Comparison of ENCODE assay signal across 7 mouse cellular contexts in the genomic region with DNA sequence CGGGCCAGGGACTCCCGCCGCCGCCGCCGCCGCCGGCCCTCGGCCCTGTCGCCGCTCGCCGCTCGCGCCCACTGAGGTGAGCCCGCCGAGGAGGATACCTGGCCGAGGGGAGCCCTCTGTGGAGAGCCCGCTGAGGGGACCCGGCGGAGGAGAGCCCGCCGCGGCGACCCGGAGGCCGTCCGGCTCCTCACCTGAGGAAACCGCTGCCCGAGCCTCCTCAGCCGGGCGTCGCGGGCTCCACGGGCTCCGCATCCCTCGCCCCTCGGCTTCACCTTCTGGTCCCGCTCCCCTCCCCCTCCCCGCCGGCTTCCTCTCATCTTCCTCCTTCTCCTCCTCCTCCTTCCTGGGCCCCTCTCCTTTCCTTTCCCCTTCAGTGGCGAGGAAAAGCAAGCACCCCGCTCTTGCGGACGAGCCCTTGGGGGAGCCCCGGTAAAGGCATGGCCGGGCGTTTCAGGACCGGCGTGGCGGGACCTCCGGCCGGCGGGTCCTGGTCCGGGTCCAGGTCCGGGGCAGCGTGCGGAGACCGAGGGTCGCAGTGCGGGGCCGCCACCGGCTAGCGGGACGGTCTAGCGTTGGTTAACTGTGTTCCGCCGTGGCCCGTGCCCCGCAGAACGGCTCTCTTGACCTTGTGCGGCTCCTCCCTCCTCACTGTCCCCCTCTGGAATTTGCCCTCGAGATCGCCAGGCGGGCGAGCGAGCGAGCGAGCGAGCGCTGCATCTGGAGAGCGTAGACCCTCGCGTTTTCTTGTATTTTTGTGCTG. TPM values are rescaled to one million over a fixed set of nuclear protein-coding genes. Genes with fewer than 3 reads are reported as not detected.
DNase-seq lines count a peak whose midpoint lies in the region; ATAC-seq lines count a peak whose summit lies in the region.

No protein-coding gene starts in this region.

- peaks cover 36% of the 10 kb centered on the region for H3K4me1 ChIP-seq in forebrain, embryonic 13.5 days
- peaks cover 24% of the 10 kb centered on the region for H3K4me1 ChIP-seq in hindbrain, embryonic 12.5 days

- peak overlapping the region; percentile 97 for H3K9ac ChIP-seq in forebrain, embryonic 13.5 days
- peak overlapping the region; percentile 97 for H3K9ac ChIP-seq in hindbrain, embryonic 12.5 days

- H3K9me3 ChIP-seq in forebrain, embryonic 13.5 days (replicated peaks), result no peaks in the 10 kb centered on the region
- no peaks in the 10 kb centered on the region for H3K9me3 ChIP-seq in hindbrain, embryonic 12.5 days (replicated peaks)

- peak overlapping the region; percentile 84 for H3K4me2 ChIP-seq in forebrain, embryonic 13.5 days
- H3K4me2 ChIP-seq in hindbrain, embryonic 12.5 days (replicated peaks), result peak overlapping the region; percentile 87

- H3K36me3 ChIP-seq in forebrain, embryonic 13.5 days (ENCODE audit: poor library complexity, severe bottlenecking), result peaks cover 4% of the 10 kb centered on the region
- peaks cover 4% of the 10 kb centered on the region for H3K36me3 ChIP-seq in hindbrain, embryonic 12.5 days

- H3K4me3 ChIP-seq in forebrain, embryonic 13.5 days, result peak overlapping the region; percentile 96
- H3K4me3 ChIP-seq in hindbrain, embryonic 12.5 days, result peak overlapping the region; percentile 95

- DNase-seq in NIH3T3 (ENCODE audit: low read depth), result peak; percentile 55
- peak; percentile 47 for DNase-seq in brain, adult 2 months (ENCODE audit: low read depth, low spot score)
- DNase-seq in layer of hippocampus, postnatal 36 days, result peak; percentile 21 to 33
- peak; percentile 33 for DNase-seq in right cerebral cortex, postnatal 14 days

- H3K27me3 ChIP-seq in forebrain, embryonic 13.5 days, result no peaks in the 10 kb centered on the region
- H3K27me3 ChIP-seq in hindbrain, embryonic 12.5 days, result no peaks in the 10 kb centered on the region

- WGBS in forebrain, embryonic 13.5 days, result under 1% methylated on average over 63 of the region's 84 CpGs
- 2% methylated on average over 69 of the region's 84 CpGs for WGBS in hindbrain, embryonic 12.5 days

- peak overlapping the region; percentile 93 for H3K27ac ChIP-seq in forebrain, embryonic 13.5 days
- peak overlapping the region; percentile 96 for H3K27ac ChIP-seq in hindbrain, embryonic 12.5 days

- peak; percentile 47 for ATAC-seq in forebrain, embryonic 13.5 days
- peak; percentile 46 for ATAC-seq in hindbrain, embryonic 12.5 days (ENCODE audit: low FRiP score)
- peak; percentile 31; the same call in 1 of the 2 replicates for ATAC-seq in megakaryocyte, adult 5-6 weeks (ENCODE audit: poor library complexity, severe bottlenecking)

RNA-seq across cellular contexts. Expression of gene Lpgat1, which starts 1.1 kb away (rescaled TPM):
- 26.2 and 27.0 TPM in 2 replicates for polyA plus RNA-seq in forebrain, embryonic 13.5 days (2015; fragmentation: Nextera tagmentation; extraction: Ambion mirVana)
- 44.4 and 47.8 TPM in 2 replicates for polyA plus RNA-seq in hindbrain, embryonic 12.5 days (2016; fragmentation: Nextera tagmentation; extraction: Ambion mirVana)
- 100 to 1,000 TPM; 117 to 128 TPM for total RNA-seq in layer of hippocampus, postnatal 36 days (2021)
- total RNA-seq in megakaryocyte, adult 5-6 weeks (2015), result 25.4 and 34.4 TPM in 2 replicates
- total RNA-seq in megakaryocyte, adult 5-6 weeks (2017), result 29.3 and 29.4 TPM in 2 replicates

Comparison
In these comparisons a context has a peak if more than half of its experiments do, and no peak if none do; other contexts are left out.
1. Peak in every context shown above with its lines: DNase-seq, ATAC-seq, H3K4me3 ChIP-seq and H3K27ac ChIP-seq.